Mouse (Mus musculus): ENCODE data around the gene Ngrn. TPM values are rescaled to one million over a fixed set of nuclear protein-coding genes. Genes with fewer than 3 reads are reported as not detected.

The Ngrn gene
- polyA plus RNA-seq, 1 experiment from 2014 or later, result 55.1 TPM

DNA sequence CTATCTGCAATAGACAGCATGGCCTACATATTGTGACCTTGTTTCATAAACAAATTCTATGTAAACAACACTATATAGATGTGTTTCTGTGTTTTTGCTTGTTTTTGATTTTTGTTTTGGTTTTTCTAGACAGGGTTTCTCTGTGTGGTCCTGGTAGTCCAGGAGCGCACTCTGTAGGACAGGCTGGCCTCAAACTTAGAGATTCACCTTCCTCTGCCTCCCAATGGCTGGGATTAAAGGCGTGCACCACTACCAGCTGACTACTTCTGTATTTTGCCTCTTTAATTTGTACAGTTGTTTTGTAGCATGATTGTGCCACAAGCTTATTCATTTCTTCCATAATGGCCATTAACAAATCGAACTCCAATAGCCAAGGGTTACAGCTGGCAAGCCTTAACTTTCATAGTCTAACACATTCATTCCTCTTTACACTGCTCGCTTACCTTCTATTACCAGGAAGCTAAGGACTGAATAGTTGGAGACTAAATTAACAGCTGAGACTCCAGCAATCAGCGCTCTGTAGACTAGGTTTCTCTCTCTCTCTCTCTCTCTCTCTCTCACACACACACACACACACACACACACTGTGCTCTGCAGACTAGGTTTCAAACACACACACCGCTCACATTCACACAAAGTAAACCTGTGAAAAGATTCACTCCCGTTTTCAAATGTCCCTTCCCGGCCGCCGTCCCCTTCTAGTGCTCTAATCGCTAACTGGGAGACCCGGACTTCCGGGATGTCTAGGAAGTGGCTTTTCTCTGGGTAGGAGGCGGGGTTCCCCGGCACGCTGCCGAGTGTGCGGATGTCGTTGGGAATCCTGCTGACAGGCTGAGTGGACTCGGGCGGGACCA is 8.1 kb downstream of the Ngrn start, which contains the start of gene Vps33b:
Gene Vps33b, plus strand, starts transcription at position 753 of the 854 bp plus-strand sequence.
- ATAC-seq (replicated peaks; ENCODE audit: low FRiP score), result peak; percentile 91
- peak within 1 kb of the TSS; percentile 90 for H3K4me2 ChIP-seq
- WGBS, result 4% methylated on average over 21 of the region's 21 CpGs

DNA sequence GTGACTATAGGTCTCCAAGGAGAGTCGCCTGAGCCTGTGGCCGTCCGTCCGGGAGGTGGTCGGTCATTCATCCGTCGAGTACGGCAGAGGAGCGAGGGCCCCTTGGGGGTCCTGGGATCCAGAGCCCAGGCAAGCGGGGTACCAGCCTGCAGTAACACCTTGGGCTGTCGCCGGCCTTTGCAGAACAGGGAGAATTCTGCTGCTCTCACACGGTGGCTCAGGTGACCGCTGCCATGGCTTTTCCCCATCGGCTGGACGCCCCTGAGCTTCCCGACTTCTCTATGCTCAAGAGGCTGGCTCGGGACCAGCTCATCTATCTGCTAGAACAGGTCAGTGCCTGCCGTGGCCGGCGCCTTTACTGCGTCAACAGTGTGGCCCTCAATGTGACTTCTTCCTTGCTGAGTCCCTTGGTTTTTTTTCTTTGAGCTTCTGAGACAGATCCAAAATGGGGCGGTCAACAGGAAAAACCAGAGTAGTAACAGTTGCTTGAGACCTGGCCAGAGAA is 8.8 kb downstream of the Ngrn start:
- under 1% methylated on average over 23 of the region's 23 CpGs for WGBS
- ATAC-seq (replicated peaks; ENCODE audit: low FRiP score) (peak; percentile 67), DNase-seq (ENCODE audit: low spot score) (no peak)
- peaks cover 2% of the 10 kb centered on the region; the same call in 1 of the 2 replicates for H3K9me3 ChIP-seq (ENCODE audit: control insufficient read depth, low read length)
- H3K27ac ChIP-seq (ENCODE audit: low read depth, low read length), result 0 out of 2 replicates have a peak overlapping the region, but pooled peaks have one; percentile 13
- H3K4me1 ChIP-seq (replicated peaks; ENCODE audit: control insufficient read depth, insufficient read depth, low read length), result peaks cover 12% of the 10 kb centered on the region
- peak overlapping the region; percentile 79 for H3K4me3 ChIP-seq (ENCODE audit: low read depth, low read length)
- H3K4me2 ChIP-seq, result peak overlapping the region; percentile 90
- H3K36me3 ChIP-seq (ENCODE audit: control insufficient read depth, insufficient read depth, low read length), result peaks cover 31% of the 10 kb centered on the region
- no peaks in the 10 kb centered on the region for H3K27me3 ChIP-seq (replicated peaks; ENCODE audit: control insufficient read depth, insufficient read depth, low read length)
- H3K9ac ChIP-seq (ENCODE audit: low read depth, low read length), result peak overlapping the region; percentile 74

More for the DNA sequence above, 8.1 kb downstream of the Ngrn start, which contains the start of gene Vps33b:
- peaks cover 30% of the 10 kb centered on the region for H3K36me3 ChIP-seq (ENCODE audit: control insufficient read depth, insufficient read depth, low read length)
- H3K9me3 ChIP-seq (ENCODE audit: control insufficient read depth, low read length), result no peaks in the 10 kb centered on the region
- H3K4me3 ChIP-seq (ENCODE audit: low read depth, low read length), result peak within 1 kb of the TSS; percentile 79
- H3K27ac ChIP-seq (ENCODE audit: low read depth, low read length), result peak within 1 kb of the TSS; percentile 20
- peaks cover 12% of the 10 kb centered on the region for H3K4me1 ChIP-seq (replicated peaks; ENCODE audit: control insufficient read depth, insufficient read depth, low read length)
- DNase-seq (ENCODE audit: low spot score), result peak; percentile 93
- H3K27me3 ChIP-seq (replicated peaks; ENCODE audit: control insufficient read depth, insufficient read depth, low read length), result no peaks in the 10 kb centered on the region
- H3K9ac ChIP-seq (ENCODE audit: low read depth, low read length), result peak within 1 kb of the TSS; percentile 74

DNA sequence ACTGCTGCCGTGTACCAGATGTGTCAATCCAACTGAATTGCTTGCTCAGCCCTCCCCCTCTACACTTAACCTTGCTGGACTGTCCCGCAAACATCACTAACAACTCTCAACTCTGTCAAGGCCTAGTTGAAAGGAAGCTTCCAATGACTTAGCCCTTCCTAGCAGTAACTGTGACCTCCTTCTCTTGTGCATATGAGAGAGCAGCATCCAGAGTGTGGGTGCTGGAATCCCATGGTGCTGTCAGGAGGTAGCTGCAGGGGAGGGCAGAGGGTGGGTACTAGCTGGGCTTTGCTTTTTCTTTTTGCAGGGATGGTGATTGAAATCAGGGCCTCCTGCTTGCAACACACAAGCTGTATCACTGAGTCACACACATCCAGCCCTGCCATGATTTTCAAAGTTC is 12.4 kb downstream of the Ngrn start:
- Histone ChIP-seq H3K4me2 (no peak overlapping the region), H3K4me1 (replicated peaks; ENCODE audit: control insufficient read depth, insufficient read depth, low read length) (peaks cover 10% of the 10 kb centered on the region), H3K27ac (ENCODE audit: low read depth, low read length) (no peak overlapping the region), H3K9me3 (ENCODE audit: control insufficient read depth, low read length) (peaks cover 4% of the 10 kb centered on the region; the same call in 1 of the 2 replicates), H3K36me3 (ENCODE audit: control insufficient read depth, insufficient read depth, low read length) (peaks cover 46% of the 10 kb centered on the region), H3K9ac (ENCODE audit: low read depth, low read length) (no peak overlapping the region), H3K27me3 (replicated peaks; ENCODE audit: control insufficient read depth, insufficient read depth, low read length) (no peaks in the 10 kb centered on the region), H3K4me3 (ENCODE audit: low read depth, low read length) (no peak overlapping the region)
- ATAC-seq (replicated peaks; ENCODE audit: low FRiP score) (no peak), DNase-seq (ENCODE audit: low spot score) (no peak)
- WGBS, result 84% methylated on average over 2 of the region's 2 CpGs

DNA sequence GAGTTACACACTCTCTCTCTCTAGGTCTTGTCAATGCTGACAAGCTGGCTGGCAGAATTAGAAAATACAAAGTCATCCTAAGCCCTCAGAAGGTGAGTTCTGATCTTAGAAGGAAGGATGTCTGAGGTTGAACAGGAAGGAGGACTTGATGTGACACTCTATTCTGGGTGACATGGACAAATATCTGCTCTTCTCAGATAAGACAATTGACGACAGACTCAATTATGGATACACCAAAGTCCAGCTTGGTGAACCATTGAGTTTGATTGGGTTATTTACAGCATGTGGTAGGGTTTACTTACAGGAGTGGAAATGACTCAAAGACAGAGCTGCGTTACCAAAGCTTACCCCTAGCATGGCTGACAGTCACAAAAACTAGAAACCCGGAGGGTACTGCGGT is 15.4 kb downstream of the Ngrn start:
- Histone ChIP-seq H3K36me3 (ENCODE audit: control insufficient read depth, insufficient read depth, low read length) (peaks cover 48% of the 10 kb centered on the region), H3K27ac (ENCODE audit: low read depth, low read length) (no peak overlapping the region), H3K4me1 (replicated peaks; ENCODE audit: control insufficient read depth, insufficient read depth, low read length) (no peaks in the 10 kb centered on the region), H3K4me3 (ENCODE audit: low read depth, low read length) (no peak overlapping the region), H3K27me3 (replicated peaks; ENCODE audit: control insufficient read depth, insufficient read depth, low read length) (no peaks in the 10 kb centered on the region), H3K9me3 (ENCODE audit: control insufficient read depth, low read length) (peaks cover 4% of the 10 kb centered on the region; the same call in 1 of the 2 replicates), H3K9ac (ENCODE audit: low read depth, low read length) (no peak overlapping the region), H3K4me2 (no peak overlapping the region)
- 72% methylated on average over 4 of the region's 4 CpGs for WGBS
- DNase-seq (ENCODE audit: low spot score) (no peak), ATAC-seq (replicated peaks; ENCODE audit: low FRiP score) (no peak)

DNA sequence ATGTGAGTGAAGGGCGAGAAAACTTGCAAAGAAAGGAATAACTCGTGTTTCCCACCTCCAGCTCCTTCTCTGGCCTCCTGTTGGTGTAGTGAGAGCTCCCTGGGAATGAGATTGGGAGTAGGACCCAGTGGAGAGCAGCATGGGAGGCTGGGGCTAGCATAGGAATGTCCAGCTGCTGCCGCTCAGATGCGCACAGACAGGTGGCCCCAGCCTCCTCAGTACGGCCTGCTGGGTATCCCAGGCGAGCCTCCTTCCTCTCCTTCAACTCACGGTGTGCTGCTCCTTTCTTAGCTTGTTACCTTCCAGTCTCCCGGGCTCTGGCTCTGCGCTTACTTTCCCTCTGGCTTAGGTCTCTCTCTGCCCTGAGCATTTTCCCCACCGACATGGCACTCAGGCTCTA is 19.0 kb downstream of the Ngrn start:
- Histone ChIP-seq H3K27ac (ENCODE audit: low read depth, low read length) (no peak overlapping the region), H3K4me3 (ENCODE audit: low read depth, low read length) (no peak overlapping the region), H3K36me3 (ENCODE audit: control insufficient read depth, insufficient read depth, low read length) (peaks cover 27% of the 10 kb centered on the region), H3K27me3 (replicated peaks; ENCODE audit: control insufficient read depth, insufficient read depth, low read length) (no peaks in the 10 kb centered on the region), H3K4me2 (no peak overlapping the region), H3K9ac (ENCODE audit: low read depth, low read length) (no peak overlapping the region), H3K9me3 (ENCODE audit: control insufficient read depth, low read length) (no peaks in the 10 kb centered on the region; the same call in 1 of the 2 replicates), H3K4me1 (replicated peaks; ENCODE audit: control insufficient read depth, insufficient read depth, low read length) (0 out of 2 replicates have a peak, but pooled peaks cover 3% of the 10 kb centered on the region)
- ATAC-seq (replicated peaks; ENCODE audit: low FRiP score) (no peak), DNase-seq (ENCODE audit: low spot score) (no peak)
- WGBS, result 84% methylated on average over 10 of the region's 10 CpGs

DNA sequence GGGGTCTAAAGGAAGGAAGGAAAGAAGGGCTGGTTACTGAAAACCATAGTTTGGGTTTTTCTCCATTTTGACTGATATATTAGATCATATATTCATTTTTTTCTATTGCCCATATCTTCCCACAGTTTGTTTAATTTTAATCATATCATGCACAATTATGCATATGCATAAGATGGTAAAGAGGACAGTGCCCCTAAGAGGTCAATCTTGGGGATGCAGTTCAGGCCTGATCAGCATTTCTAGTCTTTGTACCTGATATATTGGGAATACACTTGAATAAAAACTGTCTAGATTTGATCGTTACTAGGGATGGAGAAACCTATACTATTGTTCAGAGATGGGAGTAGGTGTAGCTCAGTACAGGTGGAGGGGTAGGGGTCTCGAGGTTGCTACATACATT is 20.0 kb downstream of the Ngrn start:
- 82% methylated on average over 2 of the region's 2 CpGs for WGBS
- no peak for ATAC-seq (replicated peaks; ENCODE audit: low FRiP score)
- 0 out of 2 replicates have a peak, but pooled peaks cover 3% of the 10 kb centered on the region for H3K4me1 ChIP-seq (replicated peaks; ENCODE audit: control insufficient read depth, insufficient read depth, low read length)
- no peak overlapping the region for H3K9ac ChIP-seq (ENCODE audit: low read depth, low read length)
- H3K27ac ChIP-seq (ENCODE audit: low read depth, low read length), result no peak overlapping the region
- no peak overlapping the region for H3K4me3 ChIP-seq (ENCODE audit: low read depth, low read length)
- no peak for DNase-seq (ENCODE audit: low spot score)
- no peaks in the 10 kb centered on the region for H3K27me3 ChIP-seq (replicated peaks; ENCODE audit: control insufficient read depth, insufficient read depth, low read length)
- peaks cover 24% of the 10 kb centered on the region for H3K36me3 ChIP-seq (ENCODE audit: control insufficient read depth, insufficient read depth, low read length)
- no peak overlapping the region for H3K4me2 ChIP-seq
- no peaks in the 10 kb centered on the region for H3K9me3 ChIP-seq (ENCODE audit: control insufficient read depth, low read length)

DNA sequence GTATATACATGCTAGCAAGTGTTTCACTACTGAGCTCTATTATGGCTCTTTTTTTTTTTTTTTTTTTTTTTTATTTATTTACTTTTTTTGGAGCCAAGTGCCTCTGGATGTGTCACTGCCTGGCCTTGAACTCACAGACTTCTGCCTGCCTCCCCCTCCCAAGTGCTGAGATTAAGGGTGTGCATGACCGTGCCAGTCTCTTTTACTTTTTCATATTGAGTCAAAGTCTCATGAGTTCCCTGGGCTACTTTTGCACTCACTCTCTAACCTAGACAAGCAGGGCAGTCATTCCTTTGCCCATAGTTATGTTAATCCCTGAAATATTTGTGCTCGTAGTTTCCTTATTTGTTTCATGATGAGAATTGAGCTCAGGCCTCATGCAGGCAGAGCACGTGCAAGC is 20.6 kb downstream of the Ngrn start:
- ATAC-seq (replicated peaks; ENCODE audit: low FRiP score) (no peak), DNase-seq (ENCODE audit: low spot score) (no peak)
- 79% methylated on average over 3 of the region's 3 CpGs for WGBS
- H3K9ac ChIP-seq (ENCODE audit: low read depth, low read length), result no peak overlapping the region
- H3K4me1 ChIP-seq (replicated peaks; ENCODE audit: control insufficient read depth, insufficient read depth, low read length), result 0 out of 2 replicates have a peak, but pooled peaks cover 3% of the 10 kb centered on the region
- peaks cover 18% of the 10 kb centered on the region for H3K36me3 ChIP-seq (ENCODE audit: control insufficient read depth, insufficient read depth, low read length)
- H3K4me3 ChIP-seq (ENCODE audit: low read depth, low read length), result no peak overlapping the region
- H3K27me3 ChIP-seq (replicated peaks; ENCODE audit: control insufficient read depth, insufficient read depth, low read length), result no peaks in the 10 kb centered on the region
- no peaks in the 10 kb centered on the region for H3K9me3 ChIP-seq (ENCODE audit: control insufficient read depth, low read length)
- no peak overlapping the region for H3K27ac ChIP-seq (ENCODE audit: low read depth, low read length)
- no peak overlapping the region for H3K4me2 ChIP-seq

DNA sequence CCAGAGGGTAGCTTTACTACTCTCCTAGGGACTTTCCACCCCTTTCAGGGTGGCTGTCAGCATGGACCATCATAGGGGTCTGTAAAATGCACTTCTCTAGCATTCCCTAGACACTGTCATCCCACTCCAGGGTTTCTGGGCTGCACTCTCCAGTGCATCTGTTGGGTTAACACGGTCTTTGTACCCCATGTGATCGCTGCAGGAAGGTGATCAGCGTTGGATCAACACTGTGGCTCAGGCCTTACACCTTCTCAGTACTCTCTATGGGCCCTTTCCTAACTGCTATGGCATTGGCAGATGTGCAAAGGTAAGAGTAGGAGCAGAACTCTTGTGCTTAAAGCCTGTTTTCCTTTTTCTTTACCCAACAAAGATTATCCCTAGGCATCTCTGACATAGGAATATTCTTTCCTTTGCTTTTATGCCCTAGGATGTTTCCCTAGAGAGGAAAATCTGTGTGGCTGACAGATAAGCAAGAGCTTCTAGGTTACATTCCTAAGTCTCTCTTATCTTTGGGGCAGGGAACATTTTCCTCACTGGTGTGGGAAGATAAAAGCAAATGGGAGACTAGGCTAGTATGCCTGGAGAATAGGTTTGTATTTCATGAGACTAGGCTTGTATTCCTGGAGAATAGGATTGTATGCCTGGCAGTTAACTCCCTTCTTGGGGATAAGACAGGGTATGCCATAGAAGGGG is 22.4 kb downstream of the Ngrn start:
- H3K27ac ChIP-seq (ENCODE audit: low read depth, low read length), result no peak overlapping the region
- WGBS, result 69% methylated on average over 3 of the region's 3 CpGs
- H3K9me3 ChIP-seq (ENCODE audit: control insufficient read depth, low read length), result no peaks in the 10 kb centered on the region
- H3K4me2 ChIP-seq, result no peak overlapping the region
- peaks cover 21% of the 10 kb centered on the region for H3K36me3 ChIP-seq (ENCODE audit: control insufficient read depth, insufficient read depth, low read length)
- H3K27me3 ChIP-seq (replicated peaks; ENCODE audit: control insufficient read depth, insufficient read depth, low read length), result no peaks in the 10 kb centered on the region
- DNase-seq (ENCODE audit: low spot score) (no peak), ATAC-seq (replicated peaks; ENCODE audit: low FRiP score) (no peak)
- 0 out of 2 replicates have a peak, but pooled peaks cover 3% of the 10 kb centered on the region for H3K4me1 ChIP-seq (replicated peaks; ENCODE audit: control insufficient read depth, insufficient read depth, low read length)
- no peak overlapping the region for H3K9ac ChIP-seq (ENCODE audit: low read depth, low read length)
- no peak overlapping the region for H3K4me3 ChIP-seq (ENCODE audit: low read depth, low read length)
